Mouse (Mus musculus) erythroblast, embryonic 14.5 days (primary cell): ENCODE data around the gene Hoxc10. TPM values are rescaled to one million over a fixed set of nuclear protein-coding genes. Genes with fewer than 3 reads are reported as not detected.

Experiments
- H3K27me3 ChIP-seq: 2 replicates; pipeline ENCODE4 v1.6.1; 2012; ENCODE audit warnings: inconsistent platforms; ENCODE audit not compliant: control insufficient read depth
- H3K36me3 ChIP-seq: 2 replicates; pipeline ENCODE4 v1.6.1; 2012; ENCODE audit warnings: mild to moderate bottlenecking, inconsistent platforms; ENCODE audit not compliant: control insufficient read depth
- H3K4me1 ChIP-seq: 2 replicates; pipeline ENCODE4 v1.6.1; 2012; ENCODE audit warnings: inconsistent platforms; ENCODE audit not compliant: control insufficient read depth
- H3K4me3 ChIP-seq: replicated peaks from 2 replicates; pipeline ENCODE3; 2012; ENCODE audit warnings: moderate library complexity, mild to moderate bottlenecking, inconsistent platforms
- H3K9me3 ChIP-seq: 2 replicates; pipeline ENCODE4 v1.6.1; 2012; ENCODE audit warnings: low read length, inconsistent platforms, mixed read lengths; ENCODE audit not compliant: control insufficient read depth
- GATA1 ChIP-seq: IDR thresholded peaks from 2 replicates; pipeline ENCODE4 v1.6.1; 2012; ENCODE audit warnings: low read length, inconsistent platforms, mixed read lengths
- TAL1 ChIP-seq: IDR thresholded peaks from 3 replicates; pipeline ENCODE4 v1.6.1; 2012; ENCODE audit warnings: low read length, inconsistent platforms, mixed read lengths
- polyA plus RNA-seq: library from polyadenylated mRNA; stranded (reverse); fragments of >175 nt; gene quantifications from 2 replicates; pipeline ENCODE4 v1.2.3, GENCODE M21; 2012

Gene Hoxc10
- polyA plus RNA-seq, 1 experiment, result not detected

DNA sequence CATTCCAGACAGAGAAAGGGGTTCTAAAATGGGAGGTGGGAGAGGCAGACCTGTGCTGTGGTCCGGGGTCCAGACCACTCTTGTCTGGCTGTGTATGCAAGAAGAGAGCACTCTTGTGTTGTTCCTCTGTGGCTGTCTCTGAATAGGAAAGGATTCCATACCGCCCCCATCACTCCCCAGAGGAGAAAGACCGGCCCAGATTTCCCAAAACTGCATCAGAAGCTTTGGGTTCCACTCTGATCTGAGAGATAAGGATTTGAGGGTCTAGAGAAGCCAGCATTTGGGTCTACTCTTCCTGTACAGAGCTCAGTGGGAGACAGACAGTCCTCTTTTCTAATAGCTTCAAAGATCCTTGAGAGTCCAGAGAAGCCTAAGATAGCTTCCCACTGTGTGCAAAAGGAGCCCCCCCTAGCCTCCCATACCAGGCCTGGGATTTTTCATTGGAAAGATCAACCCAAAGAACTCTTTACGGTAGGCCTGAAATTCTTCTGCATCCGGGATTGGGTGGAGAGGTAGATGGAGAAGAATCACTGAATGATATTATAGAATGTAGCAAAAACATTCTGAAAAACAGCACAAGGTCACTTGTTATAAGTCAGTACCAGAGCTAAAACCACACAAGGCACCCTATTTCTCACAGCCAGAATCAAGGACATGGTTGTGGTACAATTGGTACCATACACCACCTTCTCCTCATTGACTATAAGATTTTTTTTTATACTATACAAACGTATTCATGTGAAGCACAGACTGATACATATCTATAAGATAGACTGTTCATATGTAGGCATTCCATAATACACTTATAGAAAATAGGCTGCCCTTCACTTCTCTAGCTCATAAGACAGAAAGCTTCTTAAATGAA is 43.7 kb upstream of the Hoxc10 start:
- Histone ChIP-seq H3K9me3 (no peaks in the 10 kb centered on the region; the same call in 1 of the 2 replicates), H3K4me1 (no peaks in the 10 kb centered on the region), H3K4me3 (no peak overlapping the region), H3K27me3 (peaks cover 98% of the 10 kb centered on the region), H3K36me3 (no peaks in the 10 kb centered on the region)
- TF ChIP-seq TAL1 (no peak), GATA1 (no peak)

GRCm38 (mm10) chr15:102927032-102927645 is 39.5 kb upstream of the Hoxc10 start:
- Histone ChIP-seq H3K36me3 (no peaks in the 10 kb centered on the region), H3K27me3 (peaks cover 97% of the 10 kb centered on the region), H3K9me3 (no peaks in the 10 kb centered on the region), H3K4me3 (no peak overlapping the region), H3K4me1 (no peaks in the 10 kb centered on the region)
- TF ChIP-seq GATA1 (no peak), TAL1 (no peak)

DNA sequence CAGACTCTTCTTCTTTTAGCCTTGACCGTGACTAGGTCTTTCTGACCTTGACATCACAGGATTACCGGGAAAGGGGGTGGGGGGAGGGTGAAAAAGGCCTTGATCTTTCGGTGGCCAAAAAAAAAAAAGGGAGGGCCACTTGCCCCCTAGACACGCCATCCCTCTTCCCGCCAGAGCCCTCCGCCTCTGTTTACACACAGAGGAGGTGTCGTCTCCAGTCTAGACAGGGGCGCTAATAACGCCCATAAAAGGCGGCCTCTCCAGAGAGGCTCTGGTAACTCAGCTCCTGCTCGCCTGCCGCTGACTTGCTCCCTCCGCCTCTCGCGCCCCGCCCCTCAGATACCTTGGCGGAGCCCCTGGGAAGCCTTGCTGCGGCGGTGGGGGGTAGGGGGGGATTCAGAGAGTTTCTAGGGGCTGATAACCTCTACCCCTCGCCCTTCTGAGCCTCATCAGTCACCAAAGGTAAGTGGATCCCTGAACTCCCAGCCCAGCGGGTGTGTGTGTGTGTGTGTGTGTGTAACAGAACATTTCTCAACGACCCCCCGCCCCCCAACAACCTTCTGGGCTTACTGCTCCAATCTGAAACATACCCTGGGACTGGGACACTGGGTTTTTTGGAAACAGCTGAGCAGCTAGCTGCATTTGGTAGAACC is 34.8 kb upstream of the Hoxc10 start:
- Histone ChIP-seq H3K9me3 (peaks cover 1% of the 10 kb centered on the region; the same call in 1 of the 2 replicates), H3K36me3 (no peaks in the 10 kb centered on the region), H3K4me3 (no peak overlapping the region), H3K27me3 (peaks cover 99% of the 10 kb centered on the region), H3K4me1 (no peaks in the 10 kb centered on the region)
- TF ChIP-seq GATA1 (no peak), TAL1 (no peak)

- TF ChIP-seq GATA1 (no peak), TAL1 (no peak)
- no peaks in the 10 kb centered on the region for H3K36me3 ChIP-seq
- no peaks in the 10 kb centered on the region for H3K4me1 ChIP-seq
- peaks cover 99% of the 10 kb centered on the region for H3K27me3 ChIP-seq
- H3K9me3 ChIP-seq, result peaks cover 2% of the 10 kb centered on the region; the same call in 1 of the 2 replicates
- no peak overlapping the region for H3K4me3 ChIP-seq
These were observed 32.2 kb upstream of the Hoxc10 start for GRCm38 (mm10) chr15:102934438-102934837.

- Histone ChIP-seq H3K4me1 (no peaks in the 10 kb centered on the region), H3K36me3 (no peaks in the 10 kb centered on the region), H3K27me3 (peaks cover 100% of the 10 kb centered on the region), H3K9me3 (peaks cover 2% of the 10 kb centered on the region; the same call in 1 of the 2 replicates), H3K4me3 (no peak overlapping the region)
- TF ChIP-seq GATA1 (no peak), TAL1 (no peak)
These were observed 31.7 kb upstream of the Hoxc10 start for GRCm38 (mm10) chr15:102934897-102935296.

DNA sequence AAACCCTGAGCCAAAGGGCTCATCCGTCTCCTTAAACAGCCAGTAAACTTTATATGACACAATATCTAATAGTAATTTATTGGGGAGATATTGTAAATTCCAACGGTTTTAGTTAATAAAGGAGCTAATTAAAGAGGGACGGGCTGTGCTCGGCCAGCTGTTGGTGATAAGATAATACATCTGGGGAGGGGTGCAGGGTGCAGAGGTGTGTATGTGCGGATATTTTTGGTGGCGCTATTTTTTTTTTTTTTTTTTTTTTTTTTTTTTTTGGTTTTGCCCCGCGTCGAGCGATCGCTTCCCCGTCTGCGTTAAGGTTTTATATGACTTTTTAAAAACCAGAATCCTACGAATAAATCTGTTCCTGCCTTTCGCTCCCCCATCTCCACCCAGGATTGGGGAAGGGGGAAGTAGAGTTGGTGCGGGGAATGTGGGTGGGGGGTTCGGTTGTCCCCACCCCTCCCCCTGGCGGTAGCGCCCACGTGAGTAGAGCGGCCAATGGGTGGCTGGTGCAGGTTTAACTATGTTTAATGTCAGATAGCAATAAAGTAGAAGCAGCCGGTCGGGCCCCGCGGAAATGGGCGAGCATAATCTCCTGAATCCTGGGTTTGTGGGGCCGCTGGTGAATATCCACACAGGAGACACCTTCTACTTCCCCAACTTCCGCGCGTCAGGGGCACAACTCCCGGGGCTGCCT is 30.2 kb upstream of the Hoxc10 start, which contains the start of gene Hoxc12:
TSS of gene Hoxc12 (plus strand) at position 479 of the 694 bp plus-strand sequence.
- no peak within 1 kb of the TSS for H3K4me3 ChIP-seq

GRCm38 (mm10) chr15:102937036-102937666 is 29.4 kb upstream of the Hoxc10 start:
- Histone ChIP-seq H3K4me1 (no peaks in the 10 kb centered on the region), H3K4me3 (no peak overlapping the region), H3K36me3 (no peaks in the 10 kb centered on the region), H3K27me3 (peaks cover 100% of the 10 kb centered on the region), H3K9me3 (peaks cover 2% of the 10 kb centered on the region; the same call in 1 of the 2 replicates)
- no peak for TF ChIP-seq TAL1
- TF ChIP-seq GATA1, result no peak

More for the DNA sequence above, 30.2 kb upstream of the Hoxc10 start, which contains the start of gene Hoxc12:
- Histone ChIP-seq H3K36me3 (no peaks in the 10 kb centered on the region), H3K27me3 (peaks cover 100% of the 10 kb centered on the region), H3K9me3 (peaks cover 2% of the 10 kb centered on the region; the same call in 1 of the 2 replicates), H3K4me1 (no peaks in the 10 kb centered on the region)
- TF ChIP-seq TAL1 (no peak), GATA1 (no peak)
